Mouse (Mus musculus) embryonic facial prominence, embryonic 13.5 days (tissue): ENCODE measurements at regions not wholly inside any gene's neighbourhood (a gene's known extent, or its start where the extent isn't known, plus 50 kb on each side); places are given as distances from the start of the nearest gene placed in this dataset.

Experiments used
- ATAC-seq: fragments of 200-750 bp; cut with Nextera tagmentation; 2 replicates; pipeline ENCODE4 v1.8.0; 2017; ENCODE audit warnings: low read depth; ENCODE audit not compliant: insufficient number of reproducible peaks, insufficient read depth, low FRiP score, low TSS enrichment
- H3K27ac ChIP-seq: fragments of 300-500 bp; sonication (generic); 2 replicates; pipeline ENCODE4 v1.5.1; 2015; ENCODE audit warnings: moderate library complexity, mild to moderate bottlenecking, inconsistent platforms
- H3K27me3 ChIP-seq: fragments of 300-500 bp; sonication (generic); 2 replicates; pipeline ENCODE4 v1.6.1; 2015; ENCODE audit warnings: mild to moderate bottlenecking, inconsistent platforms
- H3K36me3 ChIP-seq: fragments of 300-500 bp; sonication (generic); 2 replicates; pipeline ENCODE4 v1.6.1; 2015; ENCODE audit warnings: mild to moderate bottlenecking, inconsistent platforms
- H3K4me1 ChIP-seq: fragments of 300-500 bp; sonication (generic); 2 replicates; pipeline ENCODE4 v1.6.1; 2015; ENCODE audit warnings: inconsistent platforms
- H3K4me2 ChIP-seq: fragments of 300-500 bp; sonication (generic); 2 replicates; pipeline ENCODE4 v1.6.1; 2015; ENCODE audit warnings: moderate library complexity, mild to moderate bottlenecking, inconsistent platforms
- H3K4me3 ChIP-seq: fragments of 300-500 bp; sonication (generic); 2 replicates; pipeline ENCODE4 v1.5.1; 2015; ENCODE audit warnings: mild to moderate bottlenecking, inconsistent platforms
- H3K9ac ChIP-seq: fragments of 300-500 bp; sonication (generic); 2 replicates; pipeline ENCODE4 v1.6.1; 2015; ENCODE audit warnings: mild to moderate bottlenecking, inconsistent platforms
- H3K9me3 ChIP-seq: fragments of 300-500 bp; sonication (generic); 2 replicates; pipeline ENCODE4 v1.6.1; 2016; ENCODE audit warnings: inconsistent platforms
- WGBS: fragments of 180-500 bp; shearing (Covaris S2); methylation state at CpG from one replicate; pipeline ENCODE4 v1.1.7; 2015; ENCODE audit warnings: mixed read lengths; 5-methylcytosine and 5-hydroxymethylcytosine counted together

DNA sequence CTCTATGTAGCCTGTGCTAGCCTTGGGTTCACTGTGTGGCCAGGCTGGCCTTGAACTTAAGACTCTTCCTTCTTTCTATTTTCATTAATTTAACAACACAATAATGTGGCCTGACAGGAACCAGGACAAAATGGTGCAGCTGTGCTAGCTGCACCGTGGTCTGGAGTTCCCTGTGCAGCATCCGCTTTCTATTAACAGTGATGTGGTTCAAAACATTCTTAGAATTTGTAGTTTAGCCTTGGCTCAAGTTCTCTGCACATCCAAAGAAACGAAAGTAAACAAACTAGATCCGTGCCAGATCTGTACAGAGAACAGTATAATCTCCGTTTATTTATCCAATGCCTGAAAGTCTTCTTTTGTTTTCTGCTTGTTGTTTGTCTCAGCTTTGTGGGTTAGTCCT is 88.5 kb downstream of the Irx1 start:
- ATAC-seq: no peak
- H3K9ac ChIP-seq: no peak overlapping the region
- no peaks in the 10 kb centered on the region for H3K4me1 ChIP-seq
- no peak overlapping the region for H3K4me3 ChIP-seq
- no peaks in the 10 kb centered on the region for H3K27me3 ChIP-seq
- 28% methylated on average over 5 of the region's 5 CpGs for WGBS
- H3K4me2 ChIP-seq: no peak overlapping the region
- H3K36me3 ChIP-seq: no peaks in the 10 kb centered on the region
- H3K27ac ChIP-seq: no peak overlapping the region; the same call in 1 of the 2 replicates
- H3K9me3 ChIP-seq: no peaks in the 10 kb centered on the region

DNA sequence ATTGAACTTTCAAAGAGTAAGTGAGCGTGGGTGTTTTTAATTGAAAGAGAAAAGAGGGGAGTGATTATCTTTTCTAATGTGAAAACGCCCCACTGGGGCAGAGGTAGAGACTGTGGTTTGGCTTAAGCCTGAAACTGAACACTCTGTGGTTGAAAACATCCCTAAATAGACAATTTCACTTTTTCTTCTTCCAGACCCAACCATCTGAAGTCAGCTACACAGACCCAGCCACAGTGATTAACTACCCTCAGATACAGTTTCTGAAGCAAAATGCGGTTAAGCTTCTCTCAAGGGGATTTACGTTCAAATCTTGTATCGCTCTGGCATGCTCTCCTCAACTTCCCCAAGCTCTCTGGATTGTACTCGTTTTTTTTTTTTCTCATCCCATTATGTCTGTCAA is 94.8 kb downstream of the Irx1 start:
- ATAC-seq: peak; percentile 64
- H3K9me3 ChIP-seq: no peaks in the 10 kb centered on the region
- WGBS: 29% methylated on average over 6 of the region's 6 CpGs

GRCm38 (mm10) chr13:71853426-71854025 is 110.0 kb downstream of the Irx1 start:
- no peak overlapping the region for H3K27ac ChIP-seq
- no peaks in the 10 kb centered on the region for H3K27me3 ChIP-seq
- H3K36me3 ChIP-seq: no peaks in the 10 kb centered on the region
- no peaks in the 10 kb centered on the region for H3K4me1 ChIP-seq
- H3K9ac ChIP-seq: no peak overlapping the region
- no peaks in the 10 kb centered on the region for H3K9me3 ChIP-seq
- WGBS: 77% methylated on average over 7 of the region's 7 CpGs
- no peak overlapping the region for H3K4me3 ChIP-seq
- no peak overlapping the region for H3K4me2 ChIP-seq
- ATAC-seq: no peak; the same call in 1 of the 2 replicates

More for the DNA sequence above, 94.8 kb downstream of the Irx1 start:
- Histone ChIP-seq H3K4me1 (no peaks in the 10 kb centered on the region), H3K9ac (no peak overlapping the region), H3K36me3 (no peaks in the 10 kb centered on the region), H3K27ac (no peak overlapping the region), H3K27me3 (peaks cover 8% of the 10 kb centered on the region; the same call in 1 of the 2 replicates), H3K4me2 (no peak overlapping the region), H3K4me3 (no peak overlapping the region)

- no peaks in the 10 kb centered on the region; the same call in 1 of the 2 replicates for H3K4me1 ChIP-seq
- H3K27me3 ChIP-seq: peaks cover 2% of the 10 kb centered on the region; the same call in 1 of the 2 replicates
- no peak for ATAC-seq
- 60% methylated on average over 16 of the region's 16 CpGs for WGBS
- H3K36me3 ChIP-seq: no peaks in the 10 kb centered on the region
- H3K27ac ChIP-seq: no peak overlapping the region
- no peak overlapping the region for H3K9ac ChIP-seq
- no peak overlapping the region for H3K4me3 ChIP-seq
- H3K9me3 ChIP-seq: no peaks in the 10 kb centered on the region
- no peak overlapping the region for H3K4me2 ChIP-seq
Measured at GRCm38 (mm10) chr13:71804032-71804958, 159.2 kb downstream of the Irx1 start.

DNA sequence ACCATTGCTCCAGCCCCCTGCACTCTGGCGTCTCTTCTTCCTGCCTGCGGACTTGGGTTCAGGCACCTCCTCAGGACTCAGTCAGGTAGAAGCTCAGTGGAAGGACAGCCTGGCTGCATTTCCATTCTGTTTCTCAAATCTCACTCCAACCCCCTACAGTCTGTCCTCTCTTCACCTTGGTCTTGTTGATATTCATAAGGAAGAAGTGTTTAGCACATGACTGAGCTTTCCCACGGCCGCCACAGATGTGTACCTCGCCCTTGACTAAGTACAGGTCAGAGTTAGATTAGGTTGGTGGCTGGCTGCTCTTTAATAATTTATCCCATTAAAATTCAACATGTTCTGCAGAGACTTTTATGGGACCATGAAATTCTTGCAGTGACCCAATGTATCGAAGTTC is 165.2 kb downstream of the Irx1 start:
- H3K4me2 ChIP-seq: no peak overlapping the region
- H3K36me3 ChIP-seq: no peaks in the 10 kb centered on the region
- no peaks in the 10 kb centered on the region for H3K27me3 ChIP-seq
- ATAC-seq: no peak
- WGBS: 86% methylated on average over 6 of the region's 6 CpGs
- no peak overlapping the region for H3K9ac ChIP-seq
- H3K4me1 ChIP-seq: no peaks in the 10 kb centered on the region
- H3K4me3 ChIP-seq: no peak overlapping the region
- no peaks in the 10 kb centered on the region for H3K9me3 ChIP-seq
- H3K27ac ChIP-seq: no peak overlapping the region

GRCm38 (mm10) chr13:71784740-71785139 is 178.8 kb downstream of the Irx1 start:
- Histone ChIP-seq H3K36me3 (no peaks in the 10 kb centered on the region), H3K4me2 (no peak overlapping the region), H3K4me3 (no peak overlapping the region), H3K27me3 (0 out of 2 replicates have a peak, but pooled peaks cover 9% of the 10 kb centered on the region), H3K9ac (no peak overlapping the region), H3K27ac (no peak overlapping the region), H3K4me1 (peaks cover 8% of the 10 kb centered on the region; the same call in 1 of the 2 replicates), H3K9me3 (0 out of 2 replicates have a peak, but pooled peaks cover 3% of the 10 kb centered on the region)
- 46% methylated on average over 10 of the region's 10 CpGs for WGBS
- ATAC-seq: no peak

GRCm38 (mm10) chr13:71747003-71747965 is 216.2 kb downstream of the Irx1 start:
- no peak overlapping the region; the same call in 1 of the 2 replicates for H3K27ac ChIP-seq
- H3K9me3 ChIP-seq: no peaks in the 10 kb centered on the region
- no peaks in the 10 kb centered on the region for H3K36me3 ChIP-seq
- WGBS: 68% methylated on average over 11 of the region's 11 CpGs
- no peak for ATAC-seq
- no peak overlapping the region for H3K9ac ChIP-seq
- H3K27me3 ChIP-seq: peaks cover 6% of the 10 kb centered on the region; the same call in 1 of the 2 replicates
- no peak overlapping the region for H3K4me2 ChIP-seq
- H3K4me3 ChIP-seq: no peak overlapping the region
- H3K4me1 ChIP-seq: peaks cover 15% of the 10 kb centered on the region

DNA sequence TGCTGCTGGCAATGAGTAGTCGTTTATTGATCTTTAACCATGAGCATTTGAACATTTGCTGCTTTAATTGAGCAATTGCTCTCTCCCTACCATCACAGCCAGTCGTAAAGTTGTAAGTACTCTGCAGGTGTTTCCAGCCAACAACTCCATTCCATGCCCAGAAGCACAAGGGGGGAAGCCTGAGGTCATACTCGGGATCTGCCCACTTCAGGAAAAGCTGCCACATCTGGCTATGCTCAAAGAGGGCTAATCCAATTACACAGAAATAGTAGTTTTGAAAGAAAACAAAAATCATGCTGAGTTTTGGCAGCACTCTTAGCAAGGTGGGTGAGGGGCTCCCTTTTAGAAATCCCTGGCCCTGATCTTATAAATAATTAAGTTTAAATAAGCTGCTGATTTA is 217.0 kb downstream of the Irx1 start:
- H3K27ac ChIP-seq: no peak overlapping the region
- H3K36me3 ChIP-seq: no peaks in the 10 kb centered on the region
- ATAC-seq: no peak
- peaks cover 15% of the 10 kb centered on the region for H3K4me1 ChIP-seq
- peaks cover 6% of the 10 kb centered on the region; the same call in 1 of the 2 replicates for H3K27me3 ChIP-seq
- no peak overlapping the region for H3K9ac ChIP-seq
- no peak overlapping the region for H3K4me3 ChIP-seq
- no peaks in the 10 kb centered on the region for H3K9me3 ChIP-seq
- WGBS: 19% methylated on average over 3 of the region's 3 CpGs
- H3K4me2 ChIP-seq: no peak overlapping the region

- H3K9ac ChIP-seq: no peak overlapping the region
- no peaks in the 10 kb centered on the region for H3K36me3 ChIP-seq
- H3K27me3 ChIP-seq: no peaks in the 10 kb centered on the region; the same call in 1 of the 2 replicates
- ATAC-seq: no peak
- H3K4me3 ChIP-seq: no peak overlapping the region
- peaks cover 11% of the 10 kb centered on the region; the same call in 1 of the 2 replicates for H3K4me1 ChIP-seq
- H3K9me3 ChIP-seq: no peaks in the 10 kb centered on the region
- H3K4me2 ChIP-seq: no peak overlapping the region
- WGBS: 52% methylated on average over 8 of the region's 8 CpGs
- H3K27ac ChIP-seq: no peak overlapping the region
Measured at GRCm38 (mm10) chr13:71736821-71737345, 226.6 kb downstream of the Irx1 start.

- no peak for ATAC-seq
- Histone ChIP-seq H3K27me3 (no peaks in the 10 kb centered on the region; the same call in 1 of the 2 replicates), H3K4me1 (peaks cover 11% of the 10 kb centered on the region; the same call in 1 of the 2 replicates), H3K4me2 (no peak overlapping the region), H3K4me3 (no peak overlapping the region), H3K9ac (no peak overlapping the region), H3K9me3 (no peaks in the 10 kb centered on the region), H3K36me3 (no peaks in the 10 kb centered on the region), H3K27ac (no peak overlapping the region)
- 55% methylated on average over 12 of the region's 12 CpGs for WGBS
Measured at GRCm38 (mm10) chr13:71734261-71734660, 229.3 kb downstream of the Irx1 start.

- no peak for ATAC-seq
- no peak overlapping the region for H3K27ac ChIP-seq
Measured at GRCm38 (mm10) chr13:71733360-71733759, 230.2 kb downstream of the Irx1 start.

More at GRCm38 (mm10) chr13:71733360-71733759, 230.2 kb downstream of the Irx1 start:
- H3K9me3 ChIP-seq: no peaks in the 10 kb centered on the region
- no peak overlapping the region for H3K4me3 ChIP-seq
- H3K9ac ChIP-seq: no peak overlapping the region
- no peaks in the 10 kb centered on the region; the same call in 1 of the 2 replicates for H3K27me3 ChIP-seq
- no peaks in the 10 kb centered on the region for H3K36me3 ChIP-seq
- peaks cover 11% of the 10 kb centered on the region; the same call in 1 of the 2 replicates for H3K4me1 ChIP-seq
- no peak overlapping the region for H3K4me2 ChIP-seq
- whole genome bisulfite sequencing: 74% methylated on average over 5 of the region's 5 CpGs
